Mouse (Mus musculus) spleen, adult 2 months (tissue): Measurements from ENCODE around the gene Hbs1l. TPM values are rescaled to one million over a fixed set of nuclear protein-coding genes. Genes with fewer than 3 reads are reported as not detected.

Source experiments
- DNase-seq, 2 experiments: peaks; one replicate each; pipeline versions ENCODE4 v3.0.0 to v3.0.0-alpha.2; 2012 to 2021; ENCODE audit warnings: low spot score in 2 of 2, low read depth in 1 of 2
- H3K27ac ChIP-seq: fragments of 200-500 bp; 2 replicates; pipeline ENCODE4 v1.5.1; 2012; ENCODE audit warnings: low read length, inconsistent platforms; ENCODE audit not compliant: insufficient read depth
- H3K27me3 ChIP-seq: fragments of 200-500 bp; 2 replicates; pipeline ENCODE4 v1.6.1; 2012; ENCODE audit warnings: mild to moderate bottlenecking, moderate library complexity, low read length, inconsistent platforms; ENCODE audit not compliant: control insufficient read depth, insufficient read depth
- H3K36me3 ChIP-seq: fragments of 200-500 bp; 2 replicates; pipeline ENCODE4 v1.6.1; 2012; ENCODE audit warnings: mild to moderate bottlenecking, low read length, inconsistent platforms; ENCODE audit not compliant: control insufficient read depth, insufficient read depth
- H3K4me1 ChIP-seq: fragments of 200-500 bp; 2 replicates; pipeline ENCODE4 v1.6.1; 2011; ENCODE audit warnings: inconsistent platforms; ENCODE audit not compliant: control insufficient read depth, insufficient read depth, insufficient read length
- H3K4me3 ChIP-seq: fragments of 200-500 bp; 2 replicates; pipeline ENCODE4 v1.5.1; 2011; ENCODE audit warnings: mild to moderate bottlenecking, inconsistent platforms; ENCODE audit not compliant: insufficient read depth, insufficient read length; ENCODE audit errors: extremely low read depth
- CTCF ChIP-seq: fragments of 200-500 bp; IDR thresholded peaks from 2 replicates; pipeline ENCODE4 v1.5.1; 2011; ENCODE audit warnings: mild to moderate bottlenecking, inconsistent platforms; ENCODE audit not compliant: insufficient read depth, insufficient read length, insufficient replicate concordance; ENCODE audit errors: extremely low read depth
- POLR2A ChIP-seq: fragments of 200-500 bp; IDR thresholded peaks from 2 replicates; pipeline ENCODE4 v1.6.1; 2011; ENCODE audit warnings: low read depth, low read length, inconsistent platforms
- WGBS: fragments of 180-500 bp; shearing (Covaris S2); methylation state at CpG from one replicate; pipeline ENCODE4 v1.1.7; 2018; 5-methylcytosine and 5-hydroxymethylcytosine counted together
- polyA plus RNA-seq: library from polyadenylated mRNA; depleted of rRNA; stranded (reverse); fragments of >200 nt; gene quantifications from 2 replicates; pipeline ENCODE4 v1.2.3, GENCODE M21; 2012

Gene Hbs1l
- polyA plus RNA-seq, 1 experiment, result 9.3 TPM

DNA sequence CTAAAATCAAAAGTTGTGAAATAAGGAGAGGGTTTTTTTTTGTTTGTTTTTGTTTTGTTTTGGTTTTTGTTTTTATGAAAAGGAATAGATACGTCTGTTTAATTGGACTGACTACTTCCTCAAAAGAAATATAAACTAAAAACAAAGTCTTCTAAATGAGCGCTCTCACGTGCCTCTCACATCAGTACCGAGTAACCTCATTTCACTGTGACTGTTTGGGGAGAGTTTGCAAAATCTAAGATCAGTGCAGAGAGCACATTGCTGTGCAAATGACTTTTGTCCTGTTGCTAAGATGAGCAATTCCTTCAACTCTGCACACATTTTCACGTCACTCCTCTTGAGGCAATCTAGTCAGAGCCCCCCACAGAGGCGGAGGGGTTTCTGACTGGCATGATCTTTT lies 24.0 kb upstream of the Hbs1l start:
- H3K27ac ChIP-seq, result no peak overlapping the region
- DNase-seq, result no peak
- H3K4me1 ChIP-seq, result no peaks in the 10 kb centered on the region
- H3K27me3 ChIP-seq, result no peaks in the 10 kb centered on the region
- 92% methylated on average over 6 of the region's 6 CpGs for WGBS
- TF ChIP-seq POLR2A (no peak), CTCF (no peak)
- no peaks in the 10 kb centered on the region for H3K36me3 ChIP-seq
- no peak overlapping the region for H3K4me3 ChIP-seq

DNA sequence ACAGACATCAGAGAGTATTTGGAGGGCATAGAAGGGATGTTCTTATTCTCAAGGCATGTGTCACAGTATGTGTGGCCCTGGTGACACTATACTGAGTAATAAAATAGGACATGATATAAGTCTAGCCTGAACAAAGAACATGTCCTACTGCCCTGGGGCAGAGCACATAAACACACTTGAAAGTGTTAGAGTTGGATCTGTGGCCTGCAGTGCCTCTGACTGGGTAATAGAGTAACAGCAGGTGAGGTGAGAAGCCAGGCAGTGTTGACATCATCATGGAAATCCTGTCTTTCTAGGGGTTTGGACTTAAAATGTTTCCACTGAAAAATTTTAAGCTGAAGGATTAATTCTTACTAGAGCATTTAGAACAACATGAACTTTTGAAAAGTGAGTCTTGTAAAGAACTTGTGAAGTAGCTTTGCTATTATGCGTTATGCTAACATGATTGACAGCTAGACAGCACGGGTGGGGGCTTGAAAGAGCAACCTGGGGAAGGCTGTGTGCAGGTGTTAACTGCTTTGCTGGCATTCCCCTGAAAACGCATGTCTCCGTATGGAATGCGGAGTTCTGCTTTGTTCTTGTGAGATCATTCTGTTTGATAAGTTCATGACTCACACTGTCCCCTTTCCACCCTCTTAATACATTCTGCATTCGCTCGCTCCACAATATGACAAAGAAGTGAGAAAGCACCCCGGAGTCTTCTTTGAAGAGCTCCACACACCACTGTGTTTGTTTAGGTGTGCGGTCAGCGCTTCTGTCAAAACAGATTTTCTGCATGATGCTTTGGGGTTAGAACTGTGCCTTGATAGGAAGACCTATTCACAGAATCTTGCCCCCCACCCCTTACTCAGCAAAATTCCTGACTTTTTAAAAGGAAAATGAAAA lies 8.3 kb upstream of the Hbs1l start:
- no peak overlapping the region for H3K27ac ChIP-seq
- H3K4me1 ChIP-seq, result no peaks in the 10 kb centered on the region
- WGBS, result 89% methylated on average over 10 of the region's 10 CpGs
- H3K27me3 ChIP-seq, result no peaks in the 10 kb centered on the region
- H3K36me3 ChIP-seq, result no peaks in the 10 kb centered on the region
- TF ChIP-seq POLR2A, result no peak
- TF ChIP-seq CTCF, result no peak
- no peak for DNase-seq
- H3K4me3 ChIP-seq, result no peak overlapping the region

DNA sequence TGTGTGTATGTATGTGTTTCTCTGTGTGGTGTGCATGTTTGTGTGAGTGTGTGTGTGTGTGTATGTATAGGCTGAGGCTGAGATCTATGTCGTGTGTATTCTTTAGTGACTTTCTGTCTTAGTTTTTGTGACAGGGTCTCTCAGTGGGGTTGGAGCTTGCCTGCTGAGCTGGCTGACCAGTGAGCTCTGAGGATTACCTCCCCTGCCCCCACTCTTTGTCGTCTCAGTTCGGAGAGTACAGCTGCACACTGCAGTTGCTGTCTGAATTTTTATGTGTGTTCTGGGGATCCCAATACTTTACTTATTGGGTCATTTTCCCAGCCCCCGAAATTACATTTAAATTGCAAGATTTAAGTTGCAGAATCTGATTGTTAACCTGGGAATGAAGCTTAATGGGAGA lies 4.6 kb upstream of the Hbs1l start:
- TF ChIP-seq CTCF (no peak), POLR2A (no peak)

DNA sequence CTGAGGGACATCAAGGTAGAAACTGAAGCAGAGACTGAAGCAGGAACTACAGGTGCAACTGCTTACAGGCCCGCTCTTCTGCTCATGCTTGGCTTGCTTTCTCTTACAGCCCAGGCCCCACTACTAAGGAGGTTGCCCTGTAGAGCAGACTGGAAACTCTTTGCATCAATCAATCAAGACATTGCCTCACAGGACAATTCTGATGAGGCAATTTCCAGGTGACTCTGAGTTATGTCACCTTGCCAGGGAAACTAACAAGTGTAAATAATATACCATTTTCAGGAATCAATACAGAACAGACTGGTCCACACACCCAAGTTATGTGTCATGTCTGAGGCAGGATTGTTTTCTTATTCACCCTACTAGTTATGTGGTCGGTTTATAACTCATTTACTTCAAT lies 1.6 kb upstream of the Hbs1l start:
- H3K4me1 ChIP-seq, result peaks cover 3% of the 10 kb centered on the region; the same call in 1 of the 2 replicates
- TF ChIP-seq POLR2A (no peak), CTCF (no peak)
- H3K36me3 ChIP-seq, result 0 out of 2 replicates have a peak, but pooled peaks cover 2% of the 10 kb centered on the region
- H3K27ac ChIP-seq, result no peak overlapping the region
- H3K27me3 ChIP-seq, result no peaks in the 10 kb centered on the region
- no peak for DNase-seq
- WGBS, result 88% methylated on average over 2 of the region's 2 CpGs
- no peak overlapping the region for H3K4me3 ChIP-seq

More for the DNA sequence above, 4.6 kb upstream of the Hbs1l start:
- no peaks in the 10 kb centered on the region for H3K27me3 ChIP-seq
- 84% methylated on average over 4 of the region's 4 CpGs for WGBS
- no peaks in the 10 kb centered on the region for H3K36me3 ChIP-seq
- H3K27ac ChIP-seq, result no peak overlapping the region
- DNase-seq, result no peak
- no peak overlapping the region for H3K4me3 ChIP-seq
- no peaks in the 10 kb centered on the region for H3K4me1 ChIP-seq

DNA sequence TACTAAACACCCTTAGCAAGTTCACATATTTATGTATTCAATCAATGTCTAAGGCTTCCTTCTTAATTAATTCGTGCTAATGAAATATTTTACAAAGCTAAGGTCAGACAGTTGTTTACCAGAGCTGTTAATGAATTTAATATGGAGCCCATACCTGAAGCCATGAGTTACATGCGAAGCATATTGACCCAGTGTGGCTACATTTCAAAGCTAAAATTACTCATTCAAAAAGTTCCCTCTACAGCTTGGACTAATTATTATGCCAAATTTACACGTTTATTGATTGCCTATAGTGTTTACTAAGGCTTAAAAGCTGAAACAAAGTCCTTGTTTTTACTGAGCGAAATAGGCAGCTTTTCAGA lies 401 bp upstream of the Hbs1l start:
- no peak overlapping the region; the same call in 1 of the 2 replicates for H3K4me3 ChIP-seq
- H3K27ac ChIP-seq, result no peak overlapping the region
- DNase-seq, result no peak
- H3K36me3 ChIP-seq, result peaks cover 5% of the 10 kb centered on the region; the same call in 1 of the 2 replicates
- WGBS, result 51% methylated on average over 4 of the region's 4 CpGs
- TF ChIP-seq CTCF (no peak), POLR2A (no peak)
- no peaks in the 10 kb centered on the region for H3K27me3 ChIP-seq
- H3K4me1 ChIP-seq, result peaks cover 3% of the 10 kb centered on the region; the same call in 1 of the 2 replicates

DNA sequence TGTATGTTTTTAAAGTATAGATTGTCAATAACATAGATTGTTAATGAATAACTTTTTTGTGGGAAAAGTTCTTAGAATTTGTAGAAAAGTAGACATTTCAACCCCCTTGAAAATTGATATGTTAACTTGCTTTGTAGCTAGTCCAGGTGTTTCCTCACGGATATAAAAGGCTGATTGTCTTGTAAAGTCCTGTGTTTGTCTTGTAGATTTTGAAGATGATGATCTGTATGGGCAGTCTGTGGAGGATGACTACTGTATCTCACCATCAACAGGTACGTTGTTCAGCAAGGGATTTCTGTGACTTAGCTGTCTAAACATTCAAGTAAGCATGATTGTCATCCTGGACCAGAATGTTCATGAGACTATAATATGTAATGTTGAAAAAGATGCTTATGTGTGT lies 3.2 kb downstream of the Hbs1l start:
- peaks cover 10% of the 10 kb centered on the region for H3K36me3 ChIP-seq

DNA sequence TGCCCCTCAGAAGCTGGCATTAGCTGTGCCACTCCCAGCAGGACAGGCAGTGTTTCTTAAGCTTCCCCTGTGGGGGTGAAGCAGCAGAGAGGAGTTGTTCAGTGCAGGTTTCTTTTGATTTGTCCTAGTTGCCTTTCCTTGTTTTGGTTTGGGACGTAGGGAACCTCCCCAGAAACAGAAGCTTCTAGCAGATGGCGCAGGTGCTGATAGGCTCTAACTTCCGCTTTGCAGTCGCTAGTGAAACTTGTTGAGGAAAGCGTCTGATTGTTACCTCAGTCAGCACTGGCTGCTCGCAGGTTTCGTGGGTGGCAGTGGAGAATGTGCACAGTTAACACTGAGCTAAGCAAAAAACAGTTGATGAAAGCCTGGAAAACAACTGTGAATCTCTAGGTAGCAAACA lies 6.0 kb downstream of the Hbs1l start:
- TF ChIP-seq CTCF (no peak), POLR2A (no peak)
- Histone ChIP-seq H3K4me3 (no peak overlapping the region), H3K36me3 (peaks cover 25% of the 10 kb centered on the region), H3K27me3 (no peaks in the 10 kb centered on the region), H3K27ac (no peak overlapping the region), H3K4me1 (peaks cover 3% of the 10 kb centered on the region; the same call in 1 of the 2 replicates)
- no peak for DNase-seq
- WGBS, result 66% methylated on average over 7 of the region's 7 CpGs

More for the DNA sequence above, 3.2 kb downstream of the Hbs1l start:
- TF ChIP-seq POLR2A (no peak), CTCF (no peak)
- Histone ChIP-seq H3K4me1 (peaks cover 3% of the 10 kb centered on the region; the same call in 1 of the 2 replicates), H3K27me3 (no peaks in the 10 kb centered on the region), H3K4me3 (no peak overlapping the region), H3K27ac (no peak overlapping the region)
- DNase-seq, result no peak
- WGBS, result 92% methylated on average over 2 of the region's 2 CpGs
